Mouse (Mus musculus): ENCODE measurements around the gene Slc29a2. TPM values are rescaled to one million over a fixed set of nuclear protein-coding genes. Genes with fewer than 3 reads are reported as not detected.

Slc29a2 gene
- polyA plus RNA-seq, 1 experiment, result 31.1 TPM

GRCm38 (mm10) chr19:5050047-5050905, 26.6 kb downstream of the Slc29a2 start, which contains the start of gene Rin1:
Gene Rin1 (plus strand): TSS chr19:5050481.
- DNase-seq (ENCODE audit: low read depth), result peak; percentile 74
- TF ChIP-seq POLR2A (IDR thresholded peaks at IDR 0.05; ENCODE audit: borderline replicate concordance, extremely low read depth, insufficient read depth, insufficient read length, poor library complexity, severe bottlenecking), result no peak
- peak; percentile 38; the same call in 1 of the 2 replicates for TF ChIP-seq CTCF (IDR thresholded peaks at IDR 0.05; ENCODE audit: borderline replicate concordance, extremely low read depth, insufficient read depth, insufficient read length)

- DNase-seq (ENCODE audit: low read depth), result no peak
Measured at GRCm38 (mm10) chr19:5051031-5051430, 27.4 kb downstream of the Slc29a2 start.

GRCm38 (mm10) chr19:5051515-5051914, 27.9 kb downstream of the Slc29a2 start:
- TF ChIP-seq CTCF (IDR thresholded peaks at IDR 0.05; ENCODE audit: borderline replicate concordance, extremely low read depth, insufficient read depth, insufficient read length) (no peak), POLR2A (IDR thresholded peaks at IDR 0.05; ENCODE audit: borderline replicate concordance, extremely low read depth, insufficient read depth, insufficient read length, poor library complexity, severe bottlenecking) (no peak)
- no peak for DNase-seq (ENCODE audit: low read depth)

More at GRCm38 (mm10) chr19:5051031-5051430, 27.4 kb downstream of the Slc29a2 start:
- TF ChIP-seq POLR2A (IDR thresholded peaks at IDR 0.05; ENCODE audit: borderline replicate concordance, extremely low read depth, insufficient read depth, insufficient read length, poor library complexity, severe bottlenecking) (no peak), CTCF (IDR thresholded peaks at IDR 0.05; ENCODE audit: borderline replicate concordance, extremely low read depth, insufficient read depth, insufficient read length) (no peak)

- DNase-seq (ENCODE audit: low read depth), result no peak
- no peak for TF ChIP-seq CTCF (IDR thresholded peaks at IDR 0.05; ENCODE audit: borderline replicate concordance, extremely low read depth, insufficient read depth, insufficient read length)
- TF ChIP-seq POLR2A (IDR thresholded peaks at IDR 0.05; ENCODE audit: borderline replicate concordance, extremely low read depth, insufficient read depth, insufficient read length, poor library complexity, severe bottlenecking), result no peak
Measured at GRCm38 (mm10) chr19:5052166-5052822, 28.6 kb downstream of the Slc29a2 start.

GRCm38 (mm10) chr19:5052853-5053252, 29.2 kb downstream of the Slc29a2 start:
- DNase-seq (ENCODE audit: low read depth), result no peak
- TF ChIP-seq POLR2A (IDR thresholded peaks at IDR 0.05; ENCODE audit: borderline replicate concordance, extremely low read depth, insufficient read depth, insufficient read length, poor library complexity, severe bottlenecking) (no peak), CTCF (IDR thresholded peaks at IDR 0.05; ENCODE audit: borderline replicate concordance, extremely low read depth, insufficient read depth, insufficient read length) (no peak)

- DNase-seq (ENCODE audit: low read depth), result peak; percentile 34
- TF ChIP-seq POLR2A (IDR thresholded peaks at IDR 0.05; ENCODE audit: borderline replicate concordance, extremely low read depth, insufficient read depth, insufficient read length, poor library complexity, severe bottlenecking) (no peak), CTCF (IDR thresholded peaks at IDR 0.05; ENCODE audit: borderline replicate concordance, extremely low read depth, insufficient read depth, insufficient read length) (peak; percentile 80)
Measured at GRCm38 (mm10) chr19:5053909-5054308, 30.2 kb downstream of the Slc29a2 start.

GRCm38 (mm10) chr19:5056251-5056650, 32.6 kb downstream of the Slc29a2 start:
- no peak for TF ChIP-seq POLR2A (IDR thresholded peaks at IDR 0.05; ENCODE audit: borderline replicate concordance, extremely low read depth, insufficient read depth, insufficient read length, poor library complexity, severe bottlenecking)
- peak; percentile 93 for TF ChIP-seq CTCF (IDR thresholded peaks at IDR 0.05; ENCODE audit: borderline replicate concordance, extremely low read depth, insufficient read depth, insufficient read length)
- DNase-seq (ENCODE audit: low read depth), result peak; percentile 77

- TF ChIP-seq POLR2A (IDR thresholded peaks at IDR 0.05; ENCODE audit: borderline replicate concordance, extremely low read depth, insufficient read depth, insufficient read length, poor library complexity, severe bottlenecking), result no peak
- no peak for TF ChIP-seq CTCF (IDR thresholded peaks at IDR 0.05; ENCODE audit: borderline replicate concordance, extremely low read depth, insufficient read depth, insufficient read length)
- no peak for DNase-seq (ENCODE audit: low read depth)
Measured at GRCm38 (mm10) chr19:5057876-5058775, 34.5 kb downstream of the Slc29a2 start.

- DNase-seq (ENCODE audit: low read depth), result no peak
- TF ChIP-seq POLR2A (IDR thresholded peaks at IDR 0.05; ENCODE audit: borderline replicate concordance, extremely low read depth, insufficient read depth, insufficient read length, poor library complexity, severe bottlenecking) (no peak), CTCF (IDR thresholded peaks at IDR 0.05; ENCODE audit: borderline replicate concordance, extremely low read depth, insufficient read depth, insufficient read length) (no peak)
Measured at GRCm38 (mm10) chr19:5058801-5059771, 35.4 kb downstream of the Slc29a2 start.
